Mouse (Mus musculus) limb, embryonic 14.5 days (tissue): Measurements from ENCODE around the gene Rbm5. TPM values are rescaled to one million over a fixed set of nuclear protein-coding genes. Genes with fewer than 3 reads are reported as not detected.

Experiments used
- ATAC-seq: fragments of 200-750 bp; cut with Nextera tagmentation; 2 replicates; pipeline ENCODE4 v1.8.0; 2017; ENCODE audit warnings: low read depth, moderate number of reproducible peaks, moderate TSS enrichment; ENCODE audit not compliant: low FRiP score
- DNase-seq: peaks from one replicate; pipeline ENCODE4 v3.0.0-alpha.2; 2015; ENCODE audit warnings: low spot score
- H3K27ac ChIP-seq: fragments of 300-500 bp; sonication (generic); replicated peaks from 2 replicates; pipeline ENCODE4 v1.5.1; 2014; ENCODE audit warnings: low read depth, mild to moderate bottlenecking, low read length, moderate library complexity, mixed read lengths
- H3K27me3 ChIP-seq: fragments of 300-500 bp; sonication (generic); 2 replicates; pipeline ENCODE4 v1.6.1; 2014; ENCODE audit warnings: low read length, mixed read lengths; ENCODE audit not compliant: control insufficient read depth, insufficient read depth
- H3K36me3 ChIP-seq: fragments of 300-500 bp; sonication (generic); 2 replicates; pipeline ENCODE4 v1.6.1; 2014; ENCODE audit warnings: mild to moderate bottlenecking, low read length, moderate library complexity, mixed read lengths; ENCODE audit not compliant: control insufficient read depth, insufficient read depth
- H3K4me1 ChIP-seq: fragments of 300-500 bp; sonication (generic); 2 replicates; pipeline ENCODE4 v1.6.1; 2014; ENCODE audit warnings: antibody characterized with exemption, low read length, mixed read lengths; ENCODE audit not compliant: control insufficient read depth, insufficient read depth
- H3K4me2 ChIP-seq: fragments of 300-500 bp; sonication (generic); replicated peaks from 2 replicates; pipeline ENCODE4 v1.6.1; 2014; ENCODE audit warnings: low read depth, mild to moderate bottlenecking, low read length, moderate library complexity; ENCODE audit not compliant: severe bottlenecking
- H3K4me3 ChIP-seq: fragments of 300-500 bp; sonication (generic); replicated peaks from 2 replicates; pipeline ENCODE4 v1.5.1; 2014; ENCODE audit warnings: low read length
- H3K9ac ChIP-seq: fragments of 300-500 bp; sonication (generic); 2 replicates; pipeline ENCODE4 v1.6.1; 2014; ENCODE audit warnings: mild to moderate bottlenecking, low read depth, low read length, moderate library complexity; ENCODE audit not compliant: severe bottlenecking
- H3K9me3 ChIP-seq: fragments of 300-500 bp; sonication (generic); 2 replicates; pipeline ENCODE4 v1.6.1; 2016; ENCODE audit warnings: low read length; ENCODE audit not compliant: control insufficient read depth
- POLR2A ChIP-seq: fragments of 200-500 bp; IDR thresholded peaks from 2 replicates; pipeline ENCODE4 v1.8.0; 2012; ENCODE audit warnings: inconsistent platforms, mild to moderate bottlenecking, moderate library complexity, borderline replicate concordance; ENCODE audit not compliant: insufficient read depth, insufficient read length; ENCODE audit errors: extremely low read depth
- WGBS: fragments of 180-500 bp; shearing (Covaris S2); extraction: QIAGEN DNeasy Blood & Tissue Kit; methylation state at CpG from one replicate; pipeline ENCODE4 v1.1.7; 2014; 5-methylcytosine and 5-hydroxymethylcytosine counted together
- polyA plus RNA-seq, 2 experiments: library from polyadenylated mRNA; depleted of rRNA in 1 of 2; stranded (reverse) in 1 of 2; unstranded in 1 of 2; fragments of >200 nt; fragmentation: Nextera tagmentation in 1 of 2; extraction: Ambion mirVana in 1 of 2; gene quantifications; 2 replicates each; pipeline versions ENCODE4 v1.2.1 to v1.2.3; 2012 to 2014

Rbm5 gene
- polyA plus RNA-seq, 2 experiments = 163 to 185 TPM

GRCm38 (mm10) chr9:107776809-107777208, 6.0 kb upstream of the Rbm5 start:
- H3K4me3 ChIP-seq = no peak overlapping the region
- no peaks in the 10 kb centered on the region for H3K27me3 ChIP-seq
- no peak overlapping the region for H3K27ac ChIP-seq
- no peak for DNase-seq
- no peaks in the 10 kb centered on the region for H3K4me1 ChIP-seq
- H3K9ac ChIP-seq = no peak overlapping the region
- H3K4me2 ChIP-seq = no peak overlapping the region
- peaks cover 79% of the 10 kb centered on the region for H3K36me3 ChIP-seq
- H3K9me3 ChIP-seq = no peaks in the 10 kb centered on the region
- ATAC-seq = no peak
- no peak for TF ChIP-seq POLR2A

- 92% methylated on average over 3 of the region's 3 CpGs for WGBS
- Histone ChIP-seq H3K4me2 (no peak overlapping the region), H3K36me3 (peaks cover 55% of the 10 kb centered on the region), H3K9me3 (no peaks in the 10 kb centered on the region), H3K27me3 (no peaks in the 10 kb centered on the region), H3K4me1 (0 out of 2 replicates have a peak, but pooled peaks cover under 1% of the 10 kb centered on the region), H3K9ac (no peak overlapping the region), H3K4me3 (no peak overlapping the region), H3K27ac (no peak overlapping the region)
- ATAC-seq (no peak), DNase-seq (no peak)
- no peak for TF ChIP-seq POLR2A
Measured at GRCm38 (mm10) chr9:107774411-107774810, 3.6 kb upstream of the Rbm5 start.

GRCm38 (mm10) chr9:107771782-107772181, 986 bp upstream of the Rbm5 start:
- no peak for ATAC-seq
- H3K27me3 ChIP-seq = no peaks in the 10 kb centered on the region
- H3K9me3 ChIP-seq = no peaks in the 10 kb centered on the region
- 0 out of 2 replicates have a peak overlapping the region, but pooled peaks have one; percentile 83 for H3K27ac ChIP-seq
- H3K4me2 ChIP-seq = no peak overlapping the region
- no peak overlapping the region for H3K9ac ChIP-seq
- peaks cover 62% of the 10 kb centered on the region for H3K36me3 ChIP-seq
- 81% methylated on average over 2 of the region's 2 CpGs for WGBS
- H3K4me1 ChIP-seq = peaks cover 8% of the 10 kb centered on the region; the same call in 1 of the 2 replicates
- DNase-seq = no peak
- TF ChIP-seq POLR2A = no peak
- no peak overlapping the region for H3K4me3 ChIP-seq

DNA sequence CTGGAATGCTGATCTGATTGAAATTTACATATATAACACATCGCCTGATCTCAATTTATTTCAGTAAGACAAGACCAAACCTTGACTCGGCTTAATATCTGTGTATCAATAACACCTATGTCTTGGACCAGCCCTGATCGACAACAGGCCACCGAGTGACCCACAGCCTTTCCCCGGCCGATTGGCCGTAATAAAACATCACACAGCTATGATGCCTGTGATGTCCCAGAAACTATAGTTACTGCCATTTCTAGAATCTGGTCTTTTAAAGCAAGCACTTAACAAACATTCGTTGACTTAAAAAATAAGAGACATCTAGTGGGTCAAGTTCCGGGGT, 791 bp downstream of the Rbm5 start:
- ATAC-seq (no peak), DNase-seq (no peak)
- Histone ChIP-seq H3K9ac (peak overlapping the region; percentile 100), H3K4me1 (peaks cover 8% of the 10 kb centered on the region; the same call in 1 of the 2 replicates), H3K27ac (peak overlapping the region; percentile 91; the same call in 1 of the 2 replicates), H3K9me3 (no peaks in the 10 kb centered on the region), H3K27me3 (no peaks in the 10 kb centered on the region), H3K4me3 (peak overlapping the region; percentile 85), H3K36me3 (peaks cover 62% of the 10 kb centered on the region), H3K4me2 (peak overlapping the region; percentile 60)
- WGBS = 4% methylated on average over 9 of the region's 9 CpGs
- no peak for TF ChIP-seq POLR2A

DNA sequence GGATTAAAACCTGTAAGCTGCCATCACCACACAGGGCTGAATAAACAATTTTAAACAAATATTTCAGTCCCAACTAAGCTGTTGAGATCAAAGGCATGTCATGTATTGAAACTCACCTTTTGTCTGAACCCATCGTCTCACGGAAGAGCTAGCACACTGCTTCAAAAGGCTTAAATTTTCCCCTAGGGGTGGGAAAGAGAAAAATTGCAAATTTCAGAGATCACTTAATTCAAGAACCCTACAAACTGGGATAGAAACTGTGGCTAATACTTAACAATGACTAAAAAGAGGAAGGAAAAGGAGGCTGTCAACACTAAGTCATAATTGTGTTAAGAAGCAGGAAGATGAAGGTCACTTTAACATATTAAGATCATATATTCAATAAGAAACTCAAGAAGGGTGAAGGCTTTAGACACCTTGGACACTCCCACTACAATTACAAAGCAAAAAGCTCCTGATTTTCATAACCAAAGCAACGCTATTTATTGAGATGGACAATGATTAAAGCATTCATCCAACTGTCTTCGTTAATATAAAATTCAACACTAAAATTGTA, 1.3 kb downstream of the Rbm5 start:
- Histone ChIP-seq H3K4me3 (peak overlapping the region; percentile 85), H3K4me1 (peaks cover 8% of the 10 kb centered on the region; the same call in 1 of the 2 replicates), H3K4me2 (peak overlapping the region; percentile 60), H3K36me3 (peaks cover 63% of the 10 kb centered on the region), H3K9ac (peak overlapping the region; percentile 100), H3K27ac (no peak overlapping the region), H3K27me3 (no peaks in the 10 kb centered on the region), H3K9me3 (no peaks in the 10 kb centered on the region)
- 26% methylated on average over 4 of the region's 4 CpGs for WGBS
- no peak for DNase-seq
- ATAC-seq = no peak
- no peak for TF ChIP-seq POLR2A
